Mouse (Mus musculus) stomach, postnatal 0 days (tissue): ENCODE results near the gene Prpf6. TPM values are rescaled to one million over a fixed set of nuclear protein-coding genes. Genes with fewer than 3 reads are reported as not detected.

Source experiments
- ATAC-seq: fragments of 200-750 bp; cut with Nextera tagmentation; 2 replicates; pipeline ENCODE4 v1.8.0; 2017; ENCODE audit not compliant: low FRiP score, low TSS enrichment
- DNase-seq: peaks from one replicate; pipeline ENCODE4 v3.0.0-alpha.2; 2016; ENCODE audit warnings: low spot score
- H3K27ac ChIP-seq: fragments of 300-500 bp; sonication (generic); replicated peaks from 2 replicates; pipeline ENCODE4 v1.5.1; 2014; ENCODE audit warnings: mild to moderate bottlenecking, control low read depth
- H3K27me3 ChIP-seq: fragments of 300-500 bp; sonication (generic); 2 replicates; pipeline ENCODE4 v1.6.1; 2014; ENCODE audit warnings: low read length; ENCODE audit not compliant: control insufficient read depth, insufficient read depth
- H3K36me3 ChIP-seq: fragments of 300-500 bp; sonication (generic); 2 replicates; pipeline ENCODE4 v1.6.1; 2014; ENCODE audit warnings: low read length, mixed read lengths; ENCODE audit not compliant: control insufficient read depth, insufficient read depth
- H3K4me1 ChIP-seq: fragments of 300-500 bp; sonication (generic); replicated peaks from 2 replicates; pipeline ENCODE4 v1.6.1; 2014; ENCODE audit warnings: antibody characterized with exemption; ENCODE audit not compliant: control insufficient read depth, insufficient read depth
- H3K4me2 ChIP-seq: fragments of 300-500 bp; sonication (generic); replicated peaks from 2 replicates; pipeline ENCODE4 v1.6.1; 2014; ENCODE audit warnings: low read depth, mild to moderate bottlenecking, control low read depth, moderate library complexity
- H3K4me3 ChIP-seq: fragments of 300-500 bp; sonication (generic); 2 replicates; pipeline ENCODE4 v1.5.1; 2014; ENCODE audit warnings: low read depth, low read length, control low read depth
- H3K9ac ChIP-seq: fragments of 300-500 bp; sonication (generic); 2 replicates; pipeline ENCODE4 v1.6.1; 2014; ENCODE audit warnings: mild to moderate bottlenecking, low read length, control low read depth, mixed read lengths
- H3K9me3 ChIP-seq: fragments of 300-500 bp; sonication (generic); 2 replicates; pipeline ENCODE4 v1.6.1; 2016; ENCODE audit warnings: low read length; ENCODE audit not compliant: control insufficient read depth
- CTCF ChIP-seq: IDR thresholded peaks from 2 replicates; pipeline ENCODE4 v1.5.1; 2016; ENCODE audit warnings: antibody characterized with exemption, low read depth, mild to moderate bottlenecking, moderate library complexity
- EP300 ChIP-seq: optimal IDR thresholded peaks from 2 replicates; pipeline ENCODE3; 2016; ENCODE audit warnings: antibody characterized with exemption
- WGBS: fragments of 180-500 bp; shearing (Covaris S2); extraction: QIAGEN DNeasy Blood & Tissue Kit; methylation state at CpG from one replicate; pipeline ENCODE4 v1.1.7; 2014; 5-methylcytosine and 5-hydroxymethylcytosine counted together
- polyA plus RNA-seq: library from polyadenylated mRNA; unstranded; fragments of >200 nt; fragmentation: Nextera tagmentation; extraction: Ambion mirVana; gene quantifications from 2 replicates; pipeline ENCODE4 v1.2.1, GENCODE M21; 2015

Prpf6 gene
- polyA plus RNA-seq, 1 experiment from 2014 or later = 28.3 TPM

- Histone ChIP-seq H3K4me3 (no peak overlapping the region), H3K4me1 (peaks cover 2% of the 10 kb centered on the region; the same call in 1 of the 2 replicates), H3K36me3 (0 out of 2 replicates have a peak, but pooled peaks cover 3% of the 10 kb centered on the region), H3K9ac (no peak overlapping the region), H3K4me2 (no peak overlapping the region), H3K27ac (no peak overlapping the region), H3K9me3 (no peaks in the 10 kb centered on the region), H3K27me3 (no peaks in the 10 kb centered on the region)
- DNase-seq (peak; percentile 9), ATAC-seq (no peak)
- WGBS = 78% methylated on average over 10 of the region's 10 CpGs
- TF ChIP-seq EP300 = no peak
- no peak for TF ChIP-seq CTCF
Measured at GRCm38 (mm10) chr2:181689466-181690160, 97.9 kb downstream of the Prpf6 start.

- DNase-seq = peak; percentile 10
- H3K4me3 ChIP-seq = no peak overlapping the region
- peaks cover 2% of the 10 kb centered on the region; the same call in 1 of the 2 replicates for H3K4me1 ChIP-seq
- H3K27me3 ChIP-seq = no peaks in the 10 kb centered on the region
- H3K27ac ChIP-seq = no peak overlapping the region
- 0 out of 2 replicates have a peak, but pooled peaks cover 3% of the 10 kb centered on the region for H3K36me3 ChIP-seq
- WGBS = 76% methylated on average over 6 of the region's 6 CpGs
- TF ChIP-seq CTCF = no peak
- no peak for TF ChIP-seq EP300
- no peak for ATAC-seq
- H3K9me3 ChIP-seq = no peaks in the 10 kb centered on the region
- H3K4me2 ChIP-seq = no peak overlapping the region
- H3K9ac ChIP-seq = no peak overlapping the region
Measured at GRCm38 (mm10) chr2:181691083-181691482, 99.4 kb downstream of the Prpf6 start.

GRCm38 (mm10) chr2:181691571-181691970 lies 99.9 kb downstream of the Prpf6 start:
- TF ChIP-seq CTCF = no peak
- TF ChIP-seq EP300 = no peak
- Histone ChIP-seq H3K9ac (no peak overlapping the region), H3K4me1 (peaks cover 2% of the 10 kb centered on the region; the same call in 1 of the 2 replicates), H3K27ac (no peak overlapping the region), H3K36me3 (0 out of 2 replicates have a peak, but pooled peaks cover 3% of the 10 kb centered on the region), H3K27me3 (no peaks in the 10 kb centered on the region), H3K4me3 (no peak overlapping the region), H3K4me2 (no peak overlapping the region), H3K9me3 (no peaks in the 10 kb centered on the region)
- WGBS = 87% methylated on average over 4 of the region's 4 CpGs
- peak; percentile 11 for DNase-seq
- ATAC-seq = no peak

- no peak overlapping the region for H3K4me3 ChIP-seq
- H3K27me3 ChIP-seq = no peaks in the 10 kb centered on the region
- H3K4me2 ChIP-seq = no peak overlapping the region; the same call in 1 of the 2 replicates
- no peak overlapping the region for H3K9ac ChIP-seq
- peak; percentile 9 for DNase-seq
- WGBS = 85% methylated on average over 3 of the region's 3 CpGs
- no peak overlapping the region for H3K27ac ChIP-seq
- 0 out of 2 replicates have a peak, but pooled peaks cover 3% of the 10 kb centered on the region for H3K36me3 ChIP-seq
- ATAC-seq = no peak
- no peaks in the 10 kb centered on the region for H3K9me3 ChIP-seq
- peaks cover 2% of the 10 kb centered on the region; the same call in 1 of the 2 replicates for H3K4me1 ChIP-seq
- no peak for TF ChIP-seq CTCF
- no peak for TF ChIP-seq EP300
Measured at GRCm38 (mm10) chr2:181692304-181692703, 100.6 kb downstream of the Prpf6 start.

- H3K9ac ChIP-seq = peak within 1 kb of the TSS; percentile 62
- peak; percentile 78 for DNase-seq
- TF ChIP-seq EP300 = no peak
- TF ChIP-seq CTCF = no peak
Measured at GRCm38 (mm10) chr2:181693339-181694280, 101.9 kb downstream of the Prpf6 start, which contains the start of gene Rgs19. Rgs19 (minus strand) TSS chr2:181693977.

More at GRCm38 (mm10) chr2:181693339-181694280, 101.9 kb downstream of the Prpf6 start, which contains the start of gene Rgs19:
- H3K4me2 ChIP-seq = peak within 1 kb of the TSS; percentile 95
- H3K27me3 ChIP-seq = no peaks in the 10 kb centered on the region
- H3K4me3 ChIP-seq = peak within 1 kb of the TSS; percentile 61
- H3K9me3 ChIP-seq = no peaks in the 10 kb centered on the region
- peaks cover 2% of the 10 kb centered on the region; the same call in 1 of the 2 replicates for H3K4me1 ChIP-seq
- ATAC-seq = peak; percentile 81
- WGBS = under 1% methylated on average over 73 of the region's 75 CpGs
- H3K36me3 ChIP-seq = 0 out of 2 replicates have a peak, but pooled peaks cover 3% of the 10 kb centered on the region
- H3K27ac ChIP-seq = 0 out of 2 replicates have a peak within 1 kb of the TSS, but pooled peaks have one; percentile 31
